29 mouse cellular contexts compared by ENCODE assay signal in genomic region chr6:94124279-94124678, GRCm38 (mm10).
DNase-seq lines count a peak whose midpoint lies in the region; ATAC-seq and TF ChIP-seq lines count a peak whose summit lies in the region.
"Had no signal": no experiment of that assay in that cellular context is flagged by ENCODE, and none has a peak within 500 bp of the region (broad histone marks: within the 10 kb centered on the region; RNA-seq: fewer than 3 reads in every experiment).

No protein-coding gene starts in this region.

- H3K9ac ChIP-seq in heart, embryonic 11.5 days (ENCODE audit: low read depth, low read length): no peak overlapping the region
- no peak overlapping the region for H3K9ac ChIP-seq in lung, embryonic 14.5 days
- H3K9ac ChIP-seq: embryonic facial prominence, embryonic 15.5 days; forebrain, embryonic 12.5 days; forebrain, embryonic 15.5 days; heart, embryonic 13.5 days; hindbrain, embryonic 14.5 days had no signal

- peaks cover 47% of the 10 kb centered on the region for H3K4me1 ChIP-seq in heart, embryonic 11.5 days (ENCODE audit: control insufficient read depth, insufficient read depth, low read length)
- peaks cover 27% of the 10 kb centered on the region for H3K4me1 ChIP-seq in lung, embryonic 14.5 days (ENCODE audit: insufficient read depth)

- no peaks in the 10 kb centered on the region for H3K36me3 ChIP-seq in heart, embryonic 11.5 days (ENCODE audit: control insufficient read depth, insufficient read depth, low read length)
- H3K36me3 ChIP-seq in lung, embryonic 14.5 days (ENCODE audit: insufficient read depth): no peaks in the 10 kb centered on the region
- H3K36me3 ChIP-seq: embryonic facial prominence, embryonic 15.5 days; forebrain, embryonic 12.5 days; forebrain, embryonic 15.5 days; G1E; heart, embryonic 13.5 days had no signal

- no peak overlapping the region for H3K4me2 ChIP-seq in heart, embryonic 11.5 days
- no peak overlapping the region for H3K4me2 ChIP-seq in lung, embryonic 14.5 days
- H3K4me2 ChIP-seq: embryonic facial prominence, embryonic 15.5 days; forebrain, embryonic 12.5 days; forebrain, embryonic 15.5 days; heart, embryonic 13.5 days; hindbrain, embryonic 14.5 days had no signal

- H3K27ac ChIP-seq in heart, embryonic 11.5 days (ENCODE audit: low read depth, low read length): no peak overlapping the region
- H3K27ac ChIP-seq in lung, embryonic 14.5 days (ENCODE audit: low read depth): no peak overlapping the region
- H3K27ac ChIP-seq: embryonic facial prominence, embryonic 15.5 days; forebrain, embryonic 12.5 days; forebrain, embryonic 15.5 days; hindbrain, embryonic 14.5 days; hindbrain, postnatal 0 days had no signal

- peak; percentile 45 for DNase-seq in heart, adult 11 months
- peak; percentile 64 for DNase-seq in lung, embryonic 14.5 days
- no peak for DNase-seq in lung, postnatal 25 days (ENCODE audit: low spot score)
- DNase-seq in NIH3T3 (ENCODE audit: low read depth): peak; percentile 34
- DNase-seq in left cerebral cortex, postnatal 10 days (ENCODE audit: extremely low spot score in 1 of 2, low spot score in 2 of 2): no peak
- DNase-seq: adrenal gland, adult 8-10 months; adrenal gland, postnatal 25 days; B cell, adult 2 months; cerebellum, adult 11-12 months; cerebellum, adult 8-10 months; cerebellum, postnatal 10 days; cerebellum, postnatal 36 days; embryo, embryonic 11 days; gastrocnemius, postnatal 25 days; heart, postnatal 14 days; heart, postnatal 4 days had no signal

- no peak overlapping the region for H3K4me3 ChIP-seq in heart, embryonic 11.5 days (ENCODE audit: low read depth, low read length)
- no peak overlapping the region for H3K4me3 ChIP-seq in lung, embryonic 14.5 days (ENCODE audit: low read depth, low read length)
- H3K4me3 ChIP-seq: embryonic facial prominence, embryonic 15.5 days; erythroblast, embryonic 14.5 days; forebrain, embryonic 12.5 days; forebrain, embryonic 15.5 days; heart, embryonic 13.5 days had no signal

- no peak for ATAC-seq in heart, embryonic 11.5 days (replicated peaks; ENCODE audit: insufficient number of reproducible peaks, low FRiP score, low TSS enrichment)
- ATAC-seq in lung, embryonic 14.5 days (ENCODE audit: insufficient read depth): no peak; the same call in 1 of the 2 replicates
- ATAC-seq: activated CD4-positive, CD25-positive, alpha-beta regulatory T cell, adult 4 months; forebrain, embryonic 15.5 days; hindbrain, postnatal 0 days; inflammation-experienced regulatory T-cells, adult 6 months; intestine, embryonic 16.5 days had no signal

- no peak for TF ChIP-seq CTCF in lung, embryonic 14.5 days (IDR thresholded peaks at IDR 0.05; ENCODE audit: low read depth)

- intact Hi-C loops in left cerebral cortex, postnatal 10 days (cut with DNase I): no loop called here

- no peaks in the 10 kb centered on the region for H3K27me3 ChIP-seq in heart, embryonic 11.5 days (ENCODE audit: control insufficient read depth, insufficient read depth, low read length)
- H3K27me3 ChIP-seq in lung, embryonic 14.5 days (ENCODE audit: insufficient read depth, low read length): no peaks in the 10 kb centered on the region
- H3K27me3 ChIP-seq: CH12.LX; embryonic facial prominence, embryonic 15.5 days; forebrain, embryonic 12.5 days; forebrain, embryonic 15.5 days; heart, embryonic 13.5 days had no signal

- no peaks in the 10 kb centered on the region for H3K9me3 ChIP-seq in heart, embryonic 11.5 days (replicated peaks; ENCODE audit: control insufficient read depth, low read length)
- H3K9me3 ChIP-seq in lung, embryonic 14.5 days (ENCODE audit: low read depth, low read length): no peaks in the 10 kb centered on the region
- H3K9me3 ChIP-seq: embryonic facial prominence, embryonic 15.5 days; forebrain, embryonic 12.5 days; forebrain, embryonic 15.5 days; heart, embryonic 13.5 days had no signal

- 44% methylated on average over 2 of the region's 2 CpGs for WGBS in heart, embryonic 11.5 days (ENCODE audit: insufficient replicate concordance)
- 28% methylated on average over 2 of the region's 2 CpGs for WGBS in lung, embryonic 14.5 days

Comparison
In these comparisons a context has a peak if more than half of its experiments do, and no peak if none do; other contexts are left out.
1. DNase-seq: peak in heart, adult 11 months (single experiment), lung, embryonic 14.5 days (single experiment) and NIH3T3 (single experiment); none in lung, postnatal 25 days (single experiment) and left cerebral cortex, postnatal 10 days (0 of 2).